Mouse (Mus musculus): ENCODE data around the gene Pah.

- TF ChIP-seq CTCF (conservative IDR thresholded peaks at IDR 0.05; ENCODE audit: low read length) = no peak
- TF ChIP-seq POU5F1 (IDR thresholded peaks at IDR 0.05; ENCODE audit: borderline replicate concordance, low read length) = no peak
- no peak for TF ChIP-seq NANOG (IDR thresholded peaks at IDR 0.05; ENCODE audit: borderline replicate concordance, low read length)
Measured at GRCm38 (mm10) chr10:87565712-87566111, 44.1 kb downstream of the Pah start.

Data from E14TG2a.4 (cell line).